Mouse (Mus musculus) layer of hippocampus, adult 9-11 months (tissue): ENCODE measurements around the gene Lrrc66.

Experiments used
- DNase-seq: peaks from one replicate; pipeline ENCODE4 v3.0.0; 2022

Gene Lrrc66

DNA sequence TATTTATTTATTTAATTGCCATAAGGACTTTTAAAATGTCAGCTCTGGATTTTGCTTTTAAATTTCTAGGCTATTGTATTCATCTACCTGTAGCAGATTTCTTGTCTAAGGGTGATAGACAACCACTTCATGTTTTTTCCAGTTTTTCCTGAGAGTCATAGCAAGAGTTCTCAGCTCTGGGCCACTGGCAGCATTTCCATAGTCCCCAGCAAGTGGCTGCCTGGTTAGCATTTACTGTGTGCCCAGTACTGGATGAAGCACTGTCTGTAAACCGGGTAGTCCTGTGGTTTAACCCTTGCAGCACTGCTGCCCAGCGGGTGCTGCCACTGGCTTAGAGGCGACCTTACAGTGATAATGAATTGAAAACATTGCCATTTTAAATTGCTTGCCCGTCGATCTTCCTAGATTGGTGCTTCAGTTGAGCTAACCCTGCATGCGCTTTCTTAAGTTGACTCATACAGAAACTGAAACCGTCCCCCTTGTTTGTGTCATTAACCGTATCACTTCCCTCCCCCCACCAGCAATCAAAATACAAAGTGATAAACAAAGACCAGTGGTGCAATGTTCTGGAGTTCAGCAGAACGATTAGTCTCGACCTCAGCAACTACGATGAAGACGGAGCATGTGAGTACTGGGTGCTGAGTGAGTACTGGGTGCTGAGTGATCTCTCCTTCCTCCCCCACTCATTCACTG lies 75.4 kb downstream of the Lrrc66 start:
- DNase-seq: no peak
